Mouse (Mus musculus) liver (tissue): Measurements from ENCODE around the gene 4930432M17Rik.
A peak's percentile ranks its signal among the peaks of the same experiment; 100 is the strongest.

ENCODE experiments used
- DNase-seq: peaks from one replicate; pipeline ENCODE4 v3.0.0-alpha.2; 2020; ENCODE audit warnings: mixed read lengths

Gene 4930432M17Rik

DNA sequence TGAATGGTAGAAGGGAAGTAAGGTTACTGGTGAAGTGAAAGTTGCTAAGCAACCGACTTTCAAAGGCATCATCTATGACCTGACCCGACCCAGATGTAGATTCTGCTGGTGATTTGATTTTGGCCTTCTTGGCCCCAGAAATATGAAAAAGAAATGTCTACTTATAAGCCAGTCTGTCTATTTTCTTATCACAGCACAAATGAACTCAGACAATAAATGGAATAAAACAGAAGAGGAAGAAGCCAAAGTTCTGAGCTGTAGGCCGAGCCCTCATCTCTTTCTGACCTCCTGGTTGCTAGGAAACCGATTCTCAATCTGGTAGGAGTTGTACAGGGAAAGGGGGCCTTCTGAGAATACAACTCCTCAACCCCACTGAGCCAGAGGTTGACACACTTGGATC is at the start of gene 4930432M17Rik:
Gene 4930432M17Rik, plus strand, starts transcription at position 301 of the 400 bp plus-strand sequence.
- DNase-seq: no peak

DNA sequence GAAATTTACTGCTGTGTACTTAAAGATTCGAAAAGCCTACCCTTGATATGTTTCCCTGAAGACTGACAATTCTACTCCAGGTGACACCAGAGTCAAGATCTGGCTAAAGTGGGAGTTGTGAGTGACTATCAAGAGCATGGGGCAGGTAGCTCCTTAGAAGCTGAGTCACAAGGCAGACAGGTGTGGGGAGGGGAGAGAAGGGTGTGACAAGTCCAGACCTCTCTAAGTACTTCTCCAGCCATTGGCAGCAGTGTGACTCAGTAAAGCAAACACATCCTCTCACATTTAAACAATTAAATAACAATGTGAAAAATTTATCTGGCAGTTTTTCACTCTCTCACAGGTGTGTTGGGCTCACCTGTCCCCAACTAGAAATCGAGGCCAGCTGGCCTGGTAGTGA is 44.9 kb upstream of the 4930432M17Rik start:
- no peak for DNase-seq

DNA sequence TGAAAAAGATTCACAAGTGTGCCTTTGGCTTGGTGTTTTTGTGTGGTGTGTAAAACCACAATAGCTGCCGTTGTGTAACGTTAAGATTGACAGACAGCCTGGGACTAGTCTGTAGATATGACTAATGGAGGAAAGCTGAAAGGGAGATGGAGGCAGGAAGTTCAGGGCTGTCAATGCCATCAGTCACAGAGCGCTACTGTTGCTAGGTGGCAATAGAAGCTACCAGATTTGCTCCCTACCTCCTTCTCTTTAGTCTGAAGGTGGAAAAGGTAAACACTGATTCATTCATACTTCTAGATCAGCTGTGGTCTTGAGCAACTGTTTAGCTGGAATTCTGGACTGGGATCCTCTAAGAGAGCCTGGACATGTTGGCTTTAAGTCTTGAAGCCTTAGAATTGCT is 44.3 kb upstream of the 4930432M17Rik start:
- DNase-seq: no peak

DNA sequence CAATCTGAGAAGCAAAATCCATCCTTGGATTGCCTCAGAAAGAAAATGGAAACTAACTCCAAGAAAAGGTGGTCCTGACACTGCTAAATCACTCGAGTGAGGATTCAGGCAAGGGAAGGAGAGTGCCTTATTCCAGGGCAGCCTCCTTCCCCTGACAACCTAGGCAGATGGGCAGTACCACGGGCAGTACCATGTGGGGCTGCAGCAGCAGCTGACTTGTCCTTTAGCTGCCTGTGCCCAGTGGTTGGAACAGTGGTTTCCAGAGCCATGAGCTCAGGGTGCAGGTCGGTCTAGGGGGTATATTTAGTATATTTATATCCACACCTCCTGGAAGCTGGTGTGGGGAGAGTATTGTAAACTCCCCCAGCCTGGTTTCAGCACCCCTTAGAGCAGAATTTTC is 42.3 kb upstream of the 4930432M17Rik start:
- no peak for DNase-seq

DNA sequence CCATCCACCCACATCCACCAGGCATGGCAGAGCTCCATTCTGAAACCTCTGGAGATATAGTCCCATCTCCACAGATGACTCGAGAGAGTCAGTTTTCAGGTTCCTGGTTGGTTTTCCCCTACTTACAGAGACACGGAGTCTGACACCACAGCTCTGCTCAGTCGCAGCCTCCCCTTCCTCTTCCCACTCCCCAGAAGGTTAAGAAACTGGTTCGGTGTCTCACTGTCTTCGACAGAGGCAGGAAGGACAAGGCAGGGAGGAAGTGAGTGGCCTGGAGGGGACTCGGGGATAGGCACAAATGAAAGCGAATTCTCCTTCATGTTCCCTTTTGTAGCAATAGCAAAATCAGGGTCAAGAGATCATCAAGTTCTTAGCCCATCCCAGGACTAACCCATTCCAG is 39.9 kb upstream of the 4930432M17Rik start:
- DNase-seq: peak; percentile 5

DNA sequence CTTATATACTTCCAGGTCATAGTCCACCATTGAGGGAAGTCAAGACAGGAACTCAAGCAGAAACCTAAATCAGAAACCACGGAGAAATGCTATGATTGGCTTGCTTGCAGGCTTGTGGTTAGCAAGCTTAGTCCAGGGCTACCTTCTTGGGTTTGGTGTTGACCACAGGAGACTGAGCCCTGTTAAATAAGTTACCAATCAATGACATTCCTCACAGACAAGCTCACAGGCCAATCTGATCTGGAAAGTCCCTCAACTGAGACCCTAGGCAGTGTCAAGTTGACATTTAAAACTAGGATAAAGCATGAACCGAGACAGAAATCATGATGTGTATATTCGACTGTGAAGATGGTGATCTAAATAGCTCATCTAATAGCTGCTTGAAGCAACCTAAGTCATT is 35.6 kb upstream of the 4930432M17Rik start:
- DNase-seq: no peak

DNA sequence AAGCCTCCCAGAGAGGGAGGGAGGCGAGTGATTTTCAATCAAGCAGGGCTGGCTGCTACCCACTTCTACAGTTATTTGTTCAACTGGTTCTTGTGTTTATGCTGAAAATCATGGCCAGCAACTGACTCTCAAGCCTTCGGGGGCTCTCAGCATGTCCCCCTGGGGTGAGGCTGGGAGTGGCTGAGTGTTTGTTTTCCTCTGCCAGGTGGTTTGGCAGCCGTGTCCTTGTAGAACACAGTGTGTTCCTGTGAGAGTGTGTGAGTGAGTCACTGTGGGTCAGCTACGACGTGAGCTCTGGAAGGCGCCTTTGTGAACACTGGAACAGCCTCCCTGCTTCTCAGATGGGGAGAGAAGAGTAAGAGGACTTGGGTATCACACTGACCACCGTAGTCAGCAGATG is 35.1 kb upstream of the 4930432M17Rik start:
- no peak for DNase-seq

DNA sequence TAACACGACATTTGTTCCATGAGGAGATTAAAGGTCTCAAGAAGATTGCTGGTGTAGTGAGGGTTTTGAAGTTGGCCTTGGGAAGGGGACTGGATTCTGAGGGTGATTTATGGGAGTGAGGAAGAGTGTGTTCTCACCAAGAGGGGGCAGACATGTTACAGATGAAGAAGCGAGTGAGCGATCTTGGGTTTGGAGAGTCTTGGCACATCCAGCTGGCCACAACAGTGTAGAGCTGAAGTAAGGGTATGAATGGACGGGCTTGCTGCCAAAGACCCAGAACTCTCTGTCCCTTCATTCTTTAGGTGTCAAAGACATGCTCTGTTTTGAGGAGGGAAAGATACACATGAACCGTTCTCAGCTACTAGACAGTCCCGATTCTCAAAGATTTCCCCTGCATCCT is 34.2 kb upstream of the 4930432M17Rik start:
- no peak for DNase-seq

DNA sequence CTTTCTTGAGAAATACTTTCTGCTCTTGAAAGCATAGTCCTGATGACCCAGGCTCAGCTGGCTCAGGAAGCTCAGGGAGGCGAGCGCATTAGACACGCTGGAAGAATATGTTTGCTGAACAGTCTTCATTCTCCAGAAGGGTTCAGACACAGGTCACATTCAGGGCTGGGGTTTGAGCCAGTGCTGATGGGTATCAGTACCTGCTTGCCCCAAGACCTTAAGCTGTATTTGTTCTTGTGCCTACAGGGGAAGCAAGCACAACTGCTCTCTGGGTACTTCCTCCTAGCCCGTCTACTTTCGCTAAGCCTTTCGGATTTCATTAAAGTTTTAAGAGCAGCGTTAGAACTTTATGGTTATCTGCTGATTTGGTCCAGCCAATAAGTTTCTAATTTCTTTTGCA is 33.8 kb upstream of the 4930432M17Rik start:
- DNase-seq: no peak

DNA sequence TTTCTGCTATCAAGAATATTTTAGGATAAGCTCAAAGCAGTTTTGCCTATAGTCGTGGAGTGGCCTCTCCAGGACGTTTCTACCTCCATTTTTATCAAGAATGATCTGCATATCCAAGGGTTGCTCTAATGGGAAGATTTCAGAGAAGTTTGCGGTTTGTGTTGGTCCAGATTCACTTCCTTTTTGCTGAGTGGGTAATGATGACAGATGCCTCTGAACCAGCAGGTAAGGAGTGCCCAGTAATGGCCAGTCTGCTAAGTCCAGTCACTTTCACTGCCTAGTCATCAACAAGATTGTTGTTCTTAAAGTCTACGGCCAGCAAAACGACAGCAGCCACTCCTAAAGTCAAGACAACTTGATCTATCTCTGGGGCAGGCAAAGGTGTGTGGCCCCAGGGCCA is 32.8 kb upstream of the 4930432M17Rik start:
- no peak for DNase-seq

DNA sequence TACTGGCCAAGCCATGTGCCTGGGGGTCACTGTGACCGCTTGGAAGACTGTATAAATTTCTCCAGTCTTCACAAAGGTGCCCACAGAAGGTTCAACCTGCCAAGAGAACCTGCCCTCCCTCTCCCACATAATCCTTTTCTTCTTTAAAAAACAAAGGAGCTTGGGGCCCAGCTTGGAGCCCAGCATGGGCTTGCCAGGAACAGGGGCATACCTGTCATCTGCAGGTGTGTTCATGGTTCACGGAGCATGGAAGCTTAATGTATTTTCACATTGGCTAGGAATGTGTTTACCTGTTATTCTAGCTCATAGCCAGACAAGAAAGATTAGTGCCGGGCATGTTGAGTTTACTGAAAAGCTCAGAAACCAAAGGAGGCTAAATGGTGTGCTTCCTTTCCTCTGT is 32.3 kb upstream of the 4930432M17Rik start:
- DNase-seq: no peak

DNA sequence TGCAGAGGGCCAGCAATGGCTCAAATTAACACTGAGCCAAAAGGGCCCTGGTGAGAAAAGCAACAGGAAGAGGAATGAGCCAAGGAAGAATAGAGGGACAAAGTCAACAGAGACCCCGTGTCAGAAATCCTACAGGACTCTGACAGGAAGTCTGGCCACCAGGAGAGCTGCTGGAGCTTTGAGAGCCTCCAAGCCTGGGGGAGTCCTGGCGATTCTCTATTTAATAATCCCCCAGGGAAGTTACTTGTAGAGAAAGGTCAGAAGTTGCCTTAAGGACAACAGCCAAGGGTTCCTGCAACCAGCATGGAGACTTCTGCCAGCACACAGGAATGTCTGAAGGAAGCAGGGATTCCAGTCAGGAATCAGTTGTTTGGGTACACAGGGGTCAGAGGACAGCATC is 30.0 kb upstream of the 4930432M17Rik start:
- no peak for DNase-seq

DNA sequence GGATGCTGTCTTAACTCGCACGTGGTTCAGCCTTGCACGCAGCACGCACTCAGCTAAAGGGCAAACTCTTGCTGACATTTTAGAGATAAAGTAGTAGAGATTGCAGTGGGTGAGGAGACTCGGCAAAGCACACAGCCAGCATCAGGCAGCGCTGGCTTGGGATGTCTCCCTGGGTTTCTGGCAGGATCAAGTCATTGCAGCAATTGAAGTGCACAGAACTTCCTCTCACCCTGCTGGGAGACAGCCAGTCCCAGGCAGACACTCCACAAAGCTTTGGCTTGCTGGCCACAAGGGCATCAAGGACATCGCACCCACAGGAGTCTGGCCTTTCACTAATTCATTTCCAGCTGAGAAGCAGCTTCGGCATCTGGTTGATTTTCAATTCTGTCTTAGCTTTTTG is 27.3 kb upstream of the 4930432M17Rik start:
- DNase-seq: no peak

DNA sequence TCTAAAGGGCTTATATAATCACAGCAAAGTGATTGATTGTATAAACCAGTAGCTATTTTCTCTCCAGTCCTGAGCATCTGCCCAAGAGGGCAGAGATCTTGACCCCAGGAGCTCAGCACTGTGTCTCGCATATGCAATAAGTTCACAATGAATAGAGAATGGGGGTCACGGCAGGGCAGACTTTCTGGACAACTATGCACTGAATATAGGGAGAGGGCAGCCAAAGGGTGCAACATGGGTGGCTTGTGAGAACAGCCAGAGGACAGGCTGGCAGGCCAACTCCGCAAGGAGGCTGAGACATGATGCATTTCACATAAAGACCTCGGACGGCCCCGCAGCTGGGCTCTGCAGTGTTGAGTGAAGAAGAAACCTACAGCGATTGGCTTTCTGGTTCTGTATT is 25.1 kb upstream of the 4930432M17Rik start:
- no peak for DNase-seq

DNA sequence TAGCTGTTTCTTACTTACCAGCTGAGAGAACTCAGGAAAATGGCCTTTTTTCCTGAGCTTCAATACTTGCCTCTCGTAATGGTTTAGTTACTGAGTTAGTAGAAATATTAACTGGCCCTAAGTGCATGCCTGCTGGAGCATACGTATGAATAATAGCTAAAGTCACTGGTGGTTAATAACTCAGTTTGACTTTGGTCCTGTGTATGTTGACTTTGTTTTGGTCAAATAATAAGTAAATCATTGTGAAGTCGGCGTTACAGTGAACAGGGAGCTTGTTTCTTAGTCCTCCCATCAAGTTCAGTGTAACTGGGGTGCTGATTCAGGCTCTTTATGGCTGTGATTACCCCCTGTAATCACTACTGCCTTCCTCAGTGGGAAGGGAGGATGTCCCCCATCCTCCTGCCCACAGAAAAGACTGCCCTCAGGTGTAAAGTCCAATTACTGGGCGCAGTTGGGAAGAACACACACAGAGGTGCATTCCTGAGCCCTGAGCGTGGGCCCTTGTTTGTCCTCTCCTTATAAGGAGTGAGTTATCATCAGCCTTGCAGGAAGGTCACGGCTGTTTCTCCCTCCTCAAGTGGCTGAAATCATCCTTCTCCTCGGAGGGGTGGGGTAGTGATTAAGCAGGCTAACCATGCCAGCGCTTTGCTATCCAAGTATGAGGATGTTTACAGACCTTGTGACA is 24.1 kb upstream of the 4930432M17Rik start:
- DNase-seq: no peak

DNA sequence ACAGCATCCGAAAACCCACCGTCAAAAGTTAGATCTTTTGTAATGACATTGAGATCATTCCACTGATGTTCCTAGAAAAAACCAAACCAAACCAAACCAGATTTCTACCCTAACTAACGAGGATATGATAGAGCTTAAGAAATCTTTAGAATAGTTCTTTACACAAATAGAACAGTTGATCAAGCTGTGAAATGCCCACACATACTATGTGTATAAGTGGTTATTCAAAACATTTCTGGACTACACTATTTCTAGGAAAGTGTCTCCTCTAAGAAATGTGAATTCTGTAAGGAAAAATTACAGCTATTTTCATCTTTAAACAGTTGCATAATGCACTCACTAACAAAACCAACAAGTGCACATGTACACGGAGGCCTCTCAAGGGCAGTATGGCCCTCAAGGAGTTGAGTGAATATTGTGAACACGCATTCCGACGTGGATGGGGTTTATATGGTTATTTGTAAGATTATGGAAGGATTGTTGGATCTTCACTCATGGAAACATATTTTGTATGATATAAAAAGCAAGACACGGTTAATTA is 22.3 kb upstream of the 4930432M17Rik start:
- DNase-seq: no peak

DNA sequence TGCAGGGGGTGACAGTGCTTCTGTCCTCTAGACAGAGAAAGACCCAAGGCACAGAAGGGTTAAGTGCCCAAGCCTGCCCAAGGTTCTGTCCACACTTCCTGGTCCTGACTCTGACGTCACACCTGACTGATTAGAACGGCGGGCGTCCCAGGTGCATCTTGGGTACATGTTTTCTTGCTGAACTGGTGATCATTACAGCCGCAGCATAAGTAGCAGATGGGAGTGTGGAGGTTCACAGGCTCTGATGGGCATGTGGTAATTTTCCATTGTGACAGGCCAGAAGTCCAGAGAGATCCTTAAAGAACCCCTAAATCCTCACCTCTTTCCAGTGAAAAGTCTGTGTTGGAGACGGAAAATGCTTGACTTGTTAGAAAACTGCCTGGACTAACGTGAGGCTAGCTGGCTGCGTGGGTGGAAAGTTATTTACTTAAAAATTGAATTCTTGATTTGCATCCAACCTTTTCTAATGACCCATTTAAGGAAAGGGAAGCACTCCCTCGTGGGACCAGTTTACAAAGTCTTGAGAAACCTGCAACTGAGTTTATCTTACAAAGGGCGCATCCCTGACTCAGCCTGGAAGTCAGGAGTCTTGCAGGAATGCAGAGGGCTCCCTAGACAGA is 20.4 kb upstream of the 4930432M17Rik start:
- DNase-seq: no peak

DNA sequence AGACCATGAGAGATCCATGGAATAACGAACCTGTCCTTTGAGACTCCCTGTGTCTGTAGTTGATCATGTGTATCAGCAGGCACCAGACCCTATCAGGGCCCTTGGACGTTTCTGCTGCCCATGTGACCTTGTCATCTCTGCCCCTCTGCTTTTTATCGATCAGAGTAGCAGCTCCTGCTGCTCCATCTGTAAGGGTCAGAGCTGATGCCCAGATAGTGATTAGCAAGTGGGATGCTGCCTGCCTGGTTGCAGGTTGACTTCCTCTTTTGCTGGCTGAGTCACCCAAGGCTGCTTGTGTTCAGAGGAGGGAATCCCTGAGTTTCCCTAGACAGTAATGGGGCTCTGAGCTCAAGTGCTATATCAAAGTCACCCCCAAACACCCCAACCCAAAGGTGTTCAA is 18.9 kb upstream of the 4930432M17Rik start:
- no peak for DNase-seq

DNA sequence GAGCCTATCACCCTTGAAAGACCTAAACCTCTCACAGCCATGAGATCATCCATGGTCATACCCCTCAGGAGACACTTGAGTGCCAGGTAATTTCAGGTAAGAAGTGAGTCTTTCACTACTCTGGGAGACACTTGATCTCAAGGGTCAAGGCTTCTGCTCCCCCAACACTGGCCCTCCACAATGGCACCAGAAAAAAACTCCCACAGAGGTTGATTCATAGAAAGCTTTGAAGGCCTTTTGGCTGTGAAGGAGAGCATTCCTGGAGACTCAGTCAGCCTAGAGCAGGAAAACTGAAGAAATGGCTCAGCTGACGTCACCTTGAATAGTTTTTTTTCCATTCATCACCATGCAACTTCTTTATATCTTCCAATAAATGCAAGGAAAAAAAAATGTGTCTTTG is 18.4 kb upstream of the 4930432M17Rik start:
- no peak for DNase-seq

DNA sequence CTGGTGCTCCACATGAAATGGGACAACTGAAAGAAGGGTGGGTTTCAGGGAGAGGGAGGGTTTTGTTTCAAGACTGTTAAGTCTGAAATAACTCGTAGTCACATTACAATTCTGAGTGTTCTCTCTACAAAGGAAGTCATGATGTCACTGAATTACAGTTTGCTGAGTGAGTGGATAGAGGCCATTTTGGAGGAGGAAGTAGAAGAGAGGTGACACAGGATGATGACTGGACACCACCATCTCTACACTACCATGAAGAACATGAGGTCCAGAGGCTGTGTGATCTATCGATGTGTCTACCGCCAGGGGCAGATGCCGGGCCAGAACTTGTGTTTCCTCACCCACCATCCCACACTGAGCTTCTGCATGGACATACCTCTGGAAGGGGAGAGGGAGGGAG is 13.6 kb upstream of the 4930432M17Rik start:
- DNase-seq: no peak

DNA sequence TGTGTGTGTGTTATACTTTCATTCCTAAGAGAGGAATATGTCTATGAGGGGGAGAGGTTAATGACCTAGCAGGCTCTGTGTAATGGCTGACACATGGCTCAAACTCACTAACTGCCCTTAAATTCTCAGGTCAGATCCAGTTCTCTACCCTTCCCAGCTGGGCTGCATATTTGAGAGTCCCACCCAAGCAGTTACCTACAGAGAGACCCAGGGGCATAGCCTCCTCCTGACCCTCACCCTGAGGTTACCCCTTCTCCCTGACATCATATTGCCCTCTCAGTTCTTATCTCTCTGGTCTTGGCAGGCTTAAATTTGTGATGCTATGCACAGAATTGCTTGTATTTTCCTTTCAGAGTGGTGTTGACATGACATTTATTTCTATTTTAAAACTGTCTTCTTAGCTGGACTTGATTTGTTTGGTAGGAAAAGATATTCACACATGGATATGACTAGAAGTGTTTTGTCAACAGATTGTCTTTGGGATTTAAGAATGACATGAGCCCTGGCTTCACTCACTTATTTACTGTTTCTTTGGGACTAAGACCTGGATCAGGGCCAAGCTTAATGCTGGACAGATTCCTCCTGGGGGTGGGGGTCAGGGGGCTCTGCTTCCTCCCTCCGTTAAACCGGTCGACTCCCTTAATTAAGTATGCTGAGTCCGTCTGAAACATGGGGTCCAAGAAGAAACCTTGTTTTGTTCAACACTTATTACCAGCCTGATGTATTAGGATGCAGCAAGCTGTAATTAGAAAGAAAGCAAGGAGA is 7.7 kb upstream of the 4930432M17Rik start:
- DNase-seq: no peak

DNA sequence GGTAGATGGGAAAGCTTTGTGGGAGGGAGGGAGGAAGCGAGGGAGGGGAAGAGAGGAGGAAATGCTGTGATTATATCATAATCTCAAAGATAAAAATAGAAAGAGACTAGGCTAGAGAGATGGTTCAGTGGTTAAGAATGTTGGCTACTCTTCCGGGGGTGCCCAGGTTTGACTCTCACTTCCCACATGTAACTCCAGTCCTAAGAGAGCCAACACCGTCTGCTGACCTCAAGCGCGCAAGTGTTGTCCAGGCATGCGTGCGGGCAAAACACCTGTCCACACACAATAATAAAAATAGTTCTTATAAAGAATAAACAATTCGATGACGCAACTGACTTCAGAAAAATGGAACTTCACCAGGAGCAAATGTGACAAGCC is 7.1 kb upstream of the 4930432M17Rik start:
- DNase-seq: no peak

DNA sequence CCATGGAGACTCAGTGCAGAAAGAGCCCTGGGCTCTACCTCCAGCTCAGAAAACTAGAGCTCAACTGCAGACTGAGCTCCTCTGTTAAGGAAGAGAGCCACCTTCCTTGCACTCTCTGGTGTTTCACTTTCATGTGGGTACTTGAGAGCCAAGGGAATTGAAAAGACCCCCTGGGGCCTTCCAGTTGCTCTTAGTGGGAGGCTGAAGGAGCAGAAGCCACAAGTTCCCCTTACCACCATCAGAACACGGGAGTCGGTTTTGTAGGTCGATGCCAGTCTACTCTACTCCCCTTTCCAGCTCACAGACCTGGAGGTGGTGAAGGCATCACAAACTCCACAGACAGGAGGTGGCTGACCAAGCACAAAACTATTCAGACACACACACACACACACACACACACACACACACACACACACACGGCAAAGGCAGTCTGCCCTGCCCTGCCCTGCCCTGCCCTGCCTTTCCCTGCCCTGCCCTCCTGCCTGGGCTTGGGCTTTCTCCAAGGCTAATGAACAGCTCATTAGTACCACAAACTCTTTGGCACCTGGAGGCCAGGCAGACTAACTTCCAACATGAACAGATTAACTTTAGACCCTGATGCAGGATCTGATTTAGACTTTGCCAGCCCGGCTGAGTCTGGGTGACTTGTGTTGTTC is 1.7 kb downstream of the 4930432M17Rik start:
- no peak for DNase-seq
